12 mouse cellular contexts compared by ENCODE assay signal in the genomic region with DNA sequence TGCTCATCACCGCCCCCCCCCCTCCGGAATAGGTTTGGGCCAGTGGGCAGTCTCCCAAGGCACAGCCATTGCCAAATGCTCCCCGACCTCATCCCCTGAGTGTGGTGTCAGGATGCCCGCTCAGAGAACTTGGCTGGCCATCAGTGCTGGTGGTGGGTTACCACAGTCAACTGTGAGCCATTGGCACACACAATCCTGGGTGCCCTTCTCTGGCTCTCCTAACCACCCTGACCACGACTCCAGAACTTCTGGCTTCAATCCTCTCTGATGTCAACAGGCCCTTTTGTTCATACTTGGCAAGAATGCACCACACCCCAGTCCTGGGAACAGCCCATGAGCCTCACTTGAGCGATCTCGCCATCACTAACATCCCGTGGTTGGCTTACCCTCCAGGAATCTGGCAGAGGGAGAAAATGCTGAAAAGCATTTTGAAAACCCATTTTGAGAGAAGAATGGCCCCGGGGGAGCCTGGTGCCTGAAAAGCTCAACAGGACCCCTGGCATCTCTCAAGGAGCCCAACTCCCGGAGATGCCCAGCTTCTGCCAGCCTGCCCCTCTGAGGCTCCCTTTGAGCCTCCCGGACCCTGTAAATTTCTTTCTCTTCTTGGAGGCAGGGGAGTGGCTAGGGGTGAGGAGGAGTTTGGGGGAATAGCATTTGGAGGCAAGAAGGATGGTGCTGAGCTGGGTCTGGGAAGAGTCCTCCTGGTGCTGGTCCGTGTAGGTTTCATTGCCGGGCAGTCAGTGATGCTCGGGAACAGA. TPM values are rescaled to one million over a fixed set of nuclear protein-coding genes. Genes with fewer than 3 reads are reported as not detected.
DNase-seq lines count a peak whose midpoint lies in the region; ATAC-seq and TF ChIP-seq lines count a peak whose summit lies in the region.
"Had no signal": no experiment of that assay in that cellular context is flagged by ENCODE, and none has a peak within 500 bp of the region (broad histone marks: within the 10 kb centered on the region; RNA-seq: fewer than 3 reads in every experiment).

No protein-coding gene starts in this region.

- H3K9me3 ChIP-seq in embryonic facial prominence, embryonic 14.5 days (ENCODE audit: control insufficient read depth, low read length): no peaks in the 10 kb centered on the region
- no peaks in the 10 kb centered on the region for H3K9me3 ChIP-seq in embryonic facial prominence, embryonic 10.5 days
- H3K9me3 ChIP-seq: embryonic facial prominence, embryonic 12.5 days; heart, embryonic 15.5 days; liver, embryonic 12.5 days had no signal

- H3K4me2 ChIP-seq in embryonic facial prominence, embryonic 14.5 days (ENCODE audit: low read depth, low read length): no peak overlapping the region
- peak overlapping the region; percentile 18 for H3K4me2 ChIP-seq in myocyte (ENCODE audit: low read depth)
- H3K4me2 ChIP-seq: embryonic facial prominence, embryonic 12.5 days; heart, embryonic 15.5 days; liver, embryonic 12.5 days had no signal

- 0 out of 2 replicates have a peak, but pooled peaks cover 5% of the 10 kb centered on the region for H3K4me1 ChIP-seq in embryonic facial prominence, embryonic 14.5 days (ENCODE audit: control insufficient read depth, insufficient read depth, low read length)
- H3K4me1 ChIP-seq in embryonic facial prominence, embryonic 10.5 days: peaks cover 20% of the 10 kb centered on the region; the same call in 1 of the 2 replicates
- H3K4me1 ChIP-seq: heart, embryonic 15.5 days; liver, embryonic 12.5 days had no signal

- ATAC-seq in embryonic facial prominence, embryonic 14.5 days (ENCODE audit: low read depth): 0 out of 2 replicates have a peak, but pooled peaks have one; percentile 12
- ATAC-seq in granulocyte monocyte progenitor cell, adult 5-6 weeks (replicated peaks; ENCODE audit: poor library complexity, severe bottlenecking): no peak
- ATAC-seq: liver, embryonic 12.5 days had no signal

- no peak overlapping the region for H3K9ac ChIP-seq in embryonic facial prominence, embryonic 14.5 days (ENCODE audit: low read depth, low read length)
- H3K9ac ChIP-seq: embryonic facial prominence, embryonic 12.5 days; heart, embryonic 15.5 days; liver, embryonic 12.5 days had no signal

- no peak for DNase-seq in embryonic facial prominence, embryonic 14.5 days (ENCODE audit: low spot score)
- DNase-seq in embryonic facial prominence, embryonic 10.5 days (ENCODE audit: low spot score): no peak
- DNase-seq in lung, adult 18-20 months: peak; percentile 23 to 66
- DNase-seq in lung, postnatal 14 days: no peak
- peak; percentile 27 to 51 for DNase-seq in cerebellum, postnatal 25 days
- no peak for DNase-seq in kidney, adult 8-10 months
- DNase-seq: kidney, postnatal 14 days had no signal

- no peak overlapping the region for H3ac ChIP-seq in myocyte (ENCODE audit: control insufficient read depth, insufficient read length)

- H3K79me2 ChIP-seq in myocyte (ENCODE audit: control insufficient read depth, insufficient read depth): no peaks in the 10 kb centered on the region

- H3K27ac ChIP-seq in embryonic facial prominence, embryonic 14.5 days (replicated peaks; ENCODE audit: low read depth, low read length): 0 out of 2 replicates have a peak overlapping the region, but pooled peaks have one; percentile 15
- H3K27ac ChIP-seq in embryonic facial prominence, embryonic 10.5 days (replicated peaks): no peak overlapping the region
- H3K27ac ChIP-seq: embryonic facial prominence, embryonic 12.5 days; heart, embryonic 15.5 days; liver, embryonic 12.5 days had no signal

- no peaks in the 10 kb centered on the region for H3K27me3 ChIP-seq in embryonic facial prominence, embryonic 14.5 days (replicated peaks; ENCODE audit: control insufficient read depth, insufficient read depth, low read length)
- peaks cover 50% of the 10 kb centered on the region for H3K27me3 ChIP-seq in embryonic facial prominence, embryonic 10.5 days (replicated peaks; ENCODE audit: low read depth, poor library complexity, severe bottlenecking)
- peaks cover 15% of the 10 kb centered on the region for H3K27me3 ChIP-seq in myocyte (ENCODE audit: control insufficient read depth, insufficient read depth, insufficient read length)

- no peaks in the 10 kb centered on the region for H3K36me3 ChIP-seq in embryonic facial prominence, embryonic 14.5 days (ENCODE audit: control insufficient read depth, insufficient read depth, low read length)
- H3K36me3 ChIP-seq in embryonic facial prominence, embryonic 10.5 days (replicated peaks): no peaks in the 10 kb centered on the region
- no peaks in the 10 kb centered on the region for H3K36me3 ChIP-seq in myocyte (ENCODE audit: control insufficient read depth, insufficient read depth)
- H3K36me3 ChIP-seq: embryonic facial prominence, embryonic 12.5 days; heart, embryonic 15.5 days; liver, embryonic 12.5 days had no signal

- H3K4me3 ChIP-seq in embryonic facial prominence, embryonic 14.5 days (ENCODE audit: low read depth, low read length): no peak overlapping the region
- no peak overlapping the region for H3K4me3 ChIP-seq in embryonic facial prominence, embryonic 10.5 days
- no peak overlapping the region for H3K4me3 ChIP-seq in myocyte
- H3K4me3 ChIP-seq: embryonic facial prominence, embryonic 12.5 days; heart, embryonic 15.5 days; liver, embryonic 12.5 days had no signal

- 68% methylated on average over 14 of the region's 14 CpGs for WGBS in embryonic facial prominence, embryonic 14.5 days
- WGBS in embryonic facial prominence, embryonic 10.5 days: 81% methylated on average over 14 of the region's 14 CpGs

- TF ChIP-seq POLR2A in myocyte (IDR thresholded peaks at IDR 0.05; ENCODE audit: insufficient read length, low read depth): no peak

TF ChIP-seq in myocyte, 11 proteins besides CTCF, POLR2A, EP300 and RAD21:
- TF ChIP-seq TCF12 (IDR thresholded peaks at IDR 0.05; ENCODE audit: insufficient read depth, poor library complexity, severe bottlenecking): no peak
- TF ChIP-seq MYOG (IDR thresholded peaks at IDR 0.05; ENCODE audit: control insufficient read depth in 1 of 3, insufficient read depth in 1 of 3, insufficient read length in 2 of 3, low read depth in 2 of 3): peak in 1 of 3 experiments; percentile 77

RNA-seq across cellular contexts. Expression of gene Crocc2, which starts 15.7 kb away (rescaled TPM):
- 0.56 and 3.0 TPM in 2 replicates for polyA plus RNA-seq in embryonic facial prominence, embryonic 14.5 days (2014; fragmentation: Nextera tagmentation; extraction: Ambion mirVana)
- polyA plus RNA-seq in embryonic facial prominence, embryonic 10.5 days (2016; fragmentation: Nextera tagmentation; extraction: Ambion mirVana): 0.19 and 0.20 TPM in 2 replicates
- not detected for polyA plus RNA-seq in myocyte (2012; fragmentation: generic; extraction: Trizol)
- not detected in 2 replicates for total RNA-seq in granulocyte monocyte progenitor cell, adult 5-6 weeks (2014; fragmentation: Nextera tagmentation)
- total RNA-seq in granulocyte monocyte progenitor cell, adult 5-6 weeks (2017): not detected in 2 replicates

RNA-seq across cellular contexts. Expression of gene 2310007B03Rik, which starts 23.5 kb away (rescaled TPM):
- 4.2 and 6.2 TPM in 2 replicates for polyA plus RNA-seq in embryonic facial prominence, embryonic 14.5 days (2014; fragmentation: Nextera tagmentation; extraction: Ambion mirVana)
- 0.87 and 1.5 TPM in 2 replicates for polyA plus RNA-seq in embryonic facial prominence, embryonic 10.5 days (2016; fragmentation: Nextera tagmentation; extraction: Ambion mirVana)
- polyA plus RNA-seq in myocyte (2012; fragmentation: generic; extraction: Trizol): 0.06 TPM
- not detected in 2 replicates for total RNA-seq in granulocyte monocyte progenitor cell, adult 5-6 weeks (2014; fragmentation: Nextera tagmentation)
- total RNA-seq in granulocyte monocyte progenitor cell, adult 5-6 weeks (2017): not detected in 2 replicates
- polyA plus RNA-seq: liver, embryonic 12.5 days had no signal

RNA-seq across cellular contexts. Expression of gene Agxt, which starts 49.2 kb away (rescaled TPM):
- polyA plus RNA-seq in embryonic facial prominence, embryonic 14.5 days (2014; fragmentation: Nextera tagmentation; extraction: Ambion mirVana): not detected in 2 replicates
- polyA plus RNA-seq in embryonic facial prominence, embryonic 10.5 days (2016; fragmentation: Nextera tagmentation; extraction: Ambion mirVana): not detected in 2 replicates
- not detected for polyA plus RNA-seq in myocyte (2012; fragmentation: generic; extraction: Trizol)
- not detected in 2 replicates for total RNA-seq in granulocyte monocyte progenitor cell, adult 5-6 weeks (2014; fragmentation: Nextera tagmentation)
- total RNA-seq in granulocyte monocyte progenitor cell, adult 5-6 weeks (2017): not detected in 2 replicates
- polyA plus RNA-seq: embryonic facial prominence, embryonic 12.5 days; heart, embryonic 15.5 days had no signal

RNA-seq across cellular contexts. Expression of gene Sned1, which starts 51.4 kb away (rescaled TPM):
- 16.7 and 17.1 TPM in 2 replicates for polyA plus RNA-seq in embryonic facial prominence, embryonic 14.5 days (2014; fragmentation: Nextera tagmentation; extraction: Ambion mirVana)
- polyA plus RNA-seq in embryonic facial prominence, embryonic 10.5 days (2016; fragmentation: Nextera tagmentation; extraction: Ambion mirVana): 6.5 and 9.6 TPM in 2 replicates
- 0.20 TPM for polyA plus RNA-seq in myocyte (2012; fragmentation: generic; extraction: Trizol)
- 0.30 and 0.70 TPM in 2 replicates for total RNA-seq in granulocyte monocyte progenitor cell, adult 5-6 weeks (2014; fragmentation: Nextera tagmentation)
- 0.05 and 0.13 TPM in 2 replicates for total RNA-seq in granulocyte monocyte progenitor cell, adult 5-6 weeks (2017)

Comparison
In these comparisons a context has a peak if more than half of its experiments do, and no peak if none do; other contexts are left out.
1. DNase-seq: peak in lung, adult 18-20 months (2 of 2) and cerebellum, postnatal 25 days (2 of 2); none in embryonic facial prominence, embryonic 14.5 days (single experiment), embryonic facial prominence, embryonic 10.5 days (single experiment), lung, postnatal 14 days (single experiment) and kidney, adult 8-10 months (0 of 2).